Mouse (Mus musculus) spleen, adult 2 months (tissue): ENCODE measurements at regions not wholly inside any gene's neighbourhood (a gene's known extent, or its start where the extent isn't known, plus 50 kb on each side); places are given as distances from the start of the nearest gene placed in this dataset.
"Not testable (repeated sequence)": the region's sequence is repeated elsewhere in the genome, so short reads cannot be mapped to it uniquely, and the experiment has no call there.

Experiments used
- DNase-seq, 2 experiments: peaks; one replicate each; pipeline versions ENCODE4 v3.0.0 to v3.0.0-alpha.2; 2012 to 2021; ENCODE audit warnings: low spot score in 2 of 2, low read depth in 1 of 2
- H3K27ac ChIP-seq: fragments of 200-500 bp; 2 replicates; pipeline ENCODE4 v1.5.1; 2012; ENCODE audit warnings: low read length, inconsistent platforms; ENCODE audit not compliant: insufficient read depth
- H3K27me3 ChIP-seq: fragments of 200-500 bp; 2 replicates; pipeline ENCODE4 v1.6.1; 2012; ENCODE audit warnings: mild to moderate bottlenecking, moderate library complexity, low read length, inconsistent platforms; ENCODE audit not compliant: control insufficient read depth, insufficient read depth
- H3K36me3 ChIP-seq: fragments of 200-500 bp; 2 replicates; pipeline ENCODE4 v1.6.1; 2012; ENCODE audit warnings: mild to moderate bottlenecking, low read length, inconsistent platforms; ENCODE audit not compliant: control insufficient read depth, insufficient read depth
- H3K4me1 ChIP-seq: fragments of 200-500 bp; 2 replicates; pipeline ENCODE4 v1.6.1; 2011; ENCODE audit warnings: inconsistent platforms; ENCODE audit not compliant: control insufficient read depth, insufficient read depth, insufficient read length
- H3K4me3 ChIP-seq: fragments of 200-500 bp; 2 replicates; pipeline ENCODE4 v1.5.1; 2011; ENCODE audit warnings: mild to moderate bottlenecking, inconsistent platforms; ENCODE audit not compliant: insufficient read depth, insufficient read length; ENCODE audit errors: extremely low read depth
- CTCF ChIP-seq: fragments of 200-500 bp; IDR thresholded peaks from 2 replicates; pipeline ENCODE4 v1.5.1; 2011; ENCODE audit warnings: mild to moderate bottlenecking, inconsistent platforms; ENCODE audit not compliant: insufficient read depth, insufficient read length, insufficient replicate concordance; ENCODE audit errors: extremely low read depth
- POLR2A ChIP-seq: fragments of 200-500 bp; IDR thresholded peaks from 2 replicates; pipeline ENCODE4 v1.6.1; 2011; ENCODE audit warnings: low read depth, low read length, inconsistent platforms
- WGBS: fragments of 180-500 bp; shearing (Covaris S2); methylation state at CpG from one replicate; pipeline ENCODE4 v1.1.7; 2018; 5-methylcytosine and 5-hydroxymethylcytosine counted together

- 59% methylated on average over 7 of the region's 7 CpGs for WGBS
- H3K36me3 ChIP-seq, result no peaks in the 10 kb centered on the region
- DNase-seq, result no peak
- no peaks in the 10 kb centered on the region for H3K4me1 ChIP-seq
- no peak overlapping the region for H3K27ac ChIP-seq
- no peaks in the 10 kb centered on the region for H3K27me3 ChIP-seq
- H3K4me3 ChIP-seq, result no peak overlapping the region
- TF ChIP-seq CTCF, result no peak
- no peak for TF ChIP-seq POLR2A
Measured at GRCm38 (mm10) chr17:15620746-15621694, 56.9 kb upstream of the Prdm9 start.

GRCm38 (mm10) chr17:15622913-15623312 lies 58.8 kb upstream of the Prdm9 start:
- TF ChIP-seq POLR2A (no peak), CTCF (peak; percentile 2; the same call in 1 of the 2 replicates)
- Histone ChIP-seq H3K27me3 (no peaks in the 10 kb centered on the region), H3K4me3 (no peak overlapping the region; the same call in 1 of the 2 replicates), H3K4me1 (no peaks in the 10 kb centered on the region), H3K27ac (no peak overlapping the region), H3K36me3 (no peaks in the 10 kb centered on the region)
- DNase-seq, result peak in 1 of 2 experiments; percentile 6
- WGBS, result 7% methylated on average over 2 of the region's 2 CpGs

- Histone ChIP-seq H3K27me3 (no peaks in the 10 kb centered on the region), H3K27ac (no peak overlapping the region), H3K36me3 (no peaks in the 10 kb centered on the region), H3K4me3 (no peak overlapping the region), H3K4me1 (no peaks in the 10 kb centered on the region)
- WGBS, result 90% methylated on average over 5 of the region's 5 CpGs
- DNase-seq, result no peak
- no peak for TF ChIP-seq CTCF
- TF ChIP-seq POLR2A, result no peak
Measured at GRCm38 (mm10) chr17:15630792-15631191, 66.6 kb upstream of the Prdm9 start.

- DNase-seq, result no peak
- WGBS, result 26% methylated on average over 11 of the region's 11 CpGs
- Histone ChIP-seq H3K27me3 (no peaks in the 10 kb centered on the region), H3K4me3 (no peak overlapping the region), H3K27ac (no peak overlapping the region), H3K4me1 (no peaks in the 10 kb centered on the region), H3K36me3 (no peaks in the 10 kb centered on the region)
- TF ChIP-seq CTCF (no peak), POLR2A (no peak)
Measured at GRCm38 (mm10) chr17:15631626-15632025, 67.5 kb upstream of the Prdm9 start.

GRCm38 (mm10) chr17:15632090-15632489 lies 67.9 kb upstream of the Prdm9 start:
- TF ChIP-seq CTCF (no peak), POLR2A (no peak)
- no peaks in the 10 kb centered on the region for H3K4me1 ChIP-seq
- H3K27me3 ChIP-seq, result no peaks in the 10 kb centered on the region
- 18% methylated on average over 1 of the region's 1 CpGs for WGBS
- H3K4me3 ChIP-seq, result no peak overlapping the region
- no peaks in the 10 kb centered on the region for H3K36me3 ChIP-seq
- DNase-seq, result no peak
- no peak overlapping the region for H3K27ac ChIP-seq

- H3K27me3 ChIP-seq, H3K27ac ChIP-seq, H3K36me3 ChIP-seq, DNase-seq, H3K4me3 ChIP-seq, H3K4me1 ChIP-seq: not testable (repeated sequence)
- 87% methylated on average over 12 of the region's 12 CpGs for WGBS
Measured at GRCm38 (mm10) chr17:15639111-15639865, 65.5 kb upstream of the Chd1 start.
